Mouse (Mus musculus): ENCODE measurements around the gene Rcc2.

Gene Rcc2

DNA sequence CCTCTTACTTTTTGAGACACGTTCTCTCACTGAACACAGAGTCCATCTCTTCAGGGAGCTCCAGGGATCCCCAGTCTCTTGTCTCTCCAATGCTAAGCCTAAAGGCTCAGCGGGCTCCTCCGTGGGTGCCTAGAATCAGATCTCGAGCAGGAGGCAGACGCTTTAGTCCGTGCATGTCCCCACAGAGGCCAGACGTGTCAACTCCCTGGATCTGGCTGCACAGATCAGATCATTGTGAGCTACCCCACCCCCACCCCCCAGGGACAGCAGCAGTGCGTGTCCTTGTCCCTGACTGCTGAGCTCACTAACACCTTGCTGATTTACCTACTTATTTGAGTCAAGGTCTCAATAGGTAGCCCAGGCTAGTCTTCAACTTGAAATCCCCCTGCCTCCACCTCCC, 16.7 kb upstream of the Rcc2 start:
- in situ Hi-C loops (cut with MboI; ENCODE audit: unreplicated experiment in 2 of 2) = loop anchor here in 1 of 2 experiments (10.0 to 25.0 kb wide), 2 partner anchors 271 to 604 kb away; no protein-coding TSS in a partner anchor

DNA sequence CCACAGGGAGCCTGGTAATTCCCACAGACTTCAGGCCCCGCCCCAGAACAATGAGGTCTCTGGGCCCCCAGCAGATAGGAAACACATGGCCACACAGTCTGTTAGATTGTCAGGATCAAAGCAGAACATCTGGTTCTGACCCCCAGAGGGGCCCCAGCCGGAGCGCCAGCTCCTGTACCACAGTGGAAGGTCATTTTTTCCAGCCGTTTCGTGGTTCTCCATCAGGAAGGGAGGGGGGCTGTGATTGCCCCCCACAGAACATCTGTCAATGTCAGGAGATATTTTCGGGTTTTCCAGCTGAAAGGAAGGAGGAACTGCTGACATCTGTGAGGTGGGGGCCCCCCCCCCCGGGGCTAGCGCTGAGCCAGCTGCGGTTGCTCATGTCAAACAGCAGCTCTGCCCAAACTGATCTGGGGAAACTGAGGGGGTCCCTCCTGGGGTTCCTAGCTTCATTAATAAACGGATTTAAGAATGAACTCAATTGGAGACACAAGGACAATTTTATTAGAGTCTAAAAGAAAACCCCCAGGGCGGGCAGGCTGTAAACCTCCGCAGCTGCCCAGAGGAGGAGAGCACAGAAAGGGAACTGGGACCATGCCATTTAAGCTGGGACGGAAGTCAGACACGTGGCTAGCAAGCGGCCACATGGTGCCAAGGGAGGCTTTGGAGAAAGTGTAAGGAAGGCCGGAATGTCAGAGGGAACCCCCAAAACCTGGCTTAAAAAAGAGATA, 16.0 kb upstream of the Rcc2 start:
- in situ Hi-C loops (cut with MboI; ENCODE audit: unreplicated experiment in 2 of 2) = loop anchor here in 1 of 2 experiments (10.0 to 25.0 kb wide), 2 partner anchors 270 to 603 kb away; no protein-coding TSS in a partner anchor

- in situ Hi-C loops (cut with MboI; ENCODE audit: unreplicated experiment in 2 of 2) = loop anchor here in 1 of 2 experiments (10.0 to 25.0 kb wide), 2 partner anchors 270 to 602 kb away; no protein-coding TSS in a partner anchor
Measured at GRCm38 (mm10) chr4:140684881-140685303, 15.4 kb upstream of the Rcc2 start.

DNA sequence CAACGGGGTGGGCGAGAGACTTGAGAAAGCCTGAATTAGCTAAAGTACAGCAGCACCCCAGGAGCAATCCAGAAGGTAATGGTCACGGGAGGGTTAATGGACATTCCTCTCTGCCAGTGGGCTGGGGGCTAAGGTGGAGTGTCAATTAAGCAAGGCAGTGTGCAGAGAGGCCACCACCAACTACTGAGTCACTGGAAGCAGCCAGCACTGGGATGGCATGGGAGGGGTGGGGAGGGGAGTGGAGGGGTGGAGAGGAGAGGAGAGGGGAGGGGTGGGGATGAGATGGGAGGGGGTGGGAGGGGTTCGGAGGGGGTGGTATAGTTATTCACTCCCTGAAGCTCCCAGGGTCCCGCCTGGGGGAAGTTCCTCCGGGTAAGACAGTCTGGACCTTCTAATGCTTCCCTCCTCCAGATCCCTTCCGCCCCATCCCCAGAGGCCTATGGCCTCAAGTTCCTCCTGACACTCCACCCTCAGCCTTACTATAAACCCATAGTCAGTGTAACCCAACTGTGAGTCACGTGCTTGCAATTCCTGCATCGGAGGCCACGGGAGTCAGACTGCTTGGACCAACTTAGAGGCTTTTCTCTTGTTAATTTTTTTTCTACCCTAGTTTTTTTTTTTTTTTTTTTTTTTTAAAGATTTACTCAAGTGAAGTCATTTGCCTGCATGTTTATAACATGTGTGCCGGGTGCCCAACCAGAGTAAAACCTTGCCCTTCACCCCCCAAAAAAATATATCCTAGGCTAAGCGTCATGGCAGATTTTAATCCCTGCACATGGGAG, 12.1 kb upstream of the Rcc2 start:
- in situ Hi-C loops (cut with MboI; ENCODE audit: unreplicated experiment in 2 of 2) = loop anchor here in 1 of 2 experiments (10.0 to 25.0 kb wide), 2 partner anchors 267 to 599 kb away; no protein-coding TSS in a partner anchor

DNA sequence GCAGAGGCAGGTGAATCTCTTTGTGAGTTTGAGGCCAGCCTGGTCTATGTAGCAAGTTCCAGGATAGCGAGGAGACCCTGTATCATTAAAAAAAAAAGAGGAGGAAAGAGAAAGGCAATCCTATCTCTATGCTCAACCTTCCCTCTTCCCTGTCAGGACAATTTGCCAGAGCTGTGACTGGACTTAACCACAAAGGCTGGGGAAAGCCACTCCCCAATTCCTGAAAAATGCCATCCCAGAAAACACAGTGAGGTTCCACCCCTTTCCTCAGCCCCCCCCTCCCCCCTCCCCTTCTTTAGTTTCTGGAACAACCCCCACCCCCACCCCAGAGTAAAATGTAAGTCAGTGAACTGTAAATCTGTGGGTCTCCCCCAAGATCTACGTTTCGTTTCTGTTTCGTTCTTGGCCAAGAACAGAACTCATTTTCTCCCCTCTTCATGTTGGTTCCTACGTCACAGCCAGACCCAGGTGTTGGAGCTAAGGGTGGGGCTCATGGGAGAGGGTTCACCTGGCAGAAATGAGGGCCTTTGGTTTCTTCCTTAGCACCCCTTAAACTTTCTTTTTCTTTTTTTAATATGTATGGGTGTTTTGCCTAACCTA, 11.4 kb upstream of the Rcc2 start:
- in situ Hi-C loops (cut with MboI; ENCODE audit: unreplicated experiment in 2 of 2) = loop anchor here in 1 of 2 experiments (10.0 to 25.0 kb wide), 2 partner anchors 266 to 598 kb away; no protein-coding TSS in a partner anchor

GRCm38 (mm10) chr4:140689873-140690655, 10.3 kb upstream of the Rcc2 start:
- in situ Hi-C loops (cut with MboI; ENCODE audit: unreplicated experiment in 2 of 2) = loop anchor here in 1 of 2 experiments (10.0 to 25.0 kb wide), 3 partner anchors 265 to 1105 kb away; partner anchors contain the start of genes Casp9 and Dnajc16

DNA sequence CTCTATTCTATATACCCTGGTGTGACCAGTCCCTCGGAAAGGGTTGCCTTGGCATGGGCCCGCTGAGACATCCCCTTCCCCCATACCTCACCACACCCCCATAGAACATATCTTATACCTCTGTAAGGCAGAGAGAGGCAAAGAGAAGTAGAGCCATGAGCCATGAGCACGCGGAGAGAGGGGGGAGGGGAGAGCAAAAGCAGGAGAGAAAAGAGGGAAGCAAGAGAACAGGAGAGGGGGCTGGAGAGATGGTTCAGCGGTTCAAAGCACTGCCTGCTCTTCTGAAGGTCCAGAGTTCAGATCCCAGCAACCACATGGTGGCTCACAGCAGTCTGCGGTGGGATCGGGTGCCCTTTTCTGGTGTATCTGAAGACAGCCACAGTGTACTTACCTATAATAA, 8.9 kb upstream of the Rcc2 start:
- in situ Hi-C loops (cut with MboI; ENCODE audit: unreplicated experiment in 2 of 2) = loop anchor here in 1 of 2 experiments (10.0 to 25.0 kb wide), 2 partner anchors 596 to 1103 kb away; partner anchors contain the start of genes Casp9 and Dnajc16

DNA sequence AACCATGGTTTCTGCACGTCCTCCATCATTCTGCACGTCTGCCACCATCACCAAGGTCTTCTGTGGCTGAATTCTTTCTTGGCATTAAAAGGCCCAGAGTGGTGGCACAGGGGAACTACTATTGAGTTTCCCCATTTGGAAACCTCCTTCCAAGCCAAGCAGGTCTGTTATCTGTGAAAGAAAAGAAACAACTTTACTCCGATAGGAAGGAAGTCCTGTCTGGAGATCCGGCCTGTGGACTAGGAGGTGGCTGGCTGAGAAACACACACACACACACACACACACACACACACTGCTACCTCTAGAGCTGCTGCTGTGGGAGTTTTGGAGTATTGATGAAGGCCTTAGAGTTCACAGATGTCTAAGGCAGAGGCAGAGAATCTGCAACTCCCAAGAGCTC, 6.8 kb upstream of the Rcc2 start:
- in situ Hi-C loops (cut with MboI; ENCODE audit: unreplicated experiment in 2 of 2) = loop anchor here in 1 of 2 experiments (10.0 to 25.0 kb wide), 2 partner anchors 594 to 1101 kb away; partner anchors contain the start of genes Casp9 and Dnajc16

DNA sequence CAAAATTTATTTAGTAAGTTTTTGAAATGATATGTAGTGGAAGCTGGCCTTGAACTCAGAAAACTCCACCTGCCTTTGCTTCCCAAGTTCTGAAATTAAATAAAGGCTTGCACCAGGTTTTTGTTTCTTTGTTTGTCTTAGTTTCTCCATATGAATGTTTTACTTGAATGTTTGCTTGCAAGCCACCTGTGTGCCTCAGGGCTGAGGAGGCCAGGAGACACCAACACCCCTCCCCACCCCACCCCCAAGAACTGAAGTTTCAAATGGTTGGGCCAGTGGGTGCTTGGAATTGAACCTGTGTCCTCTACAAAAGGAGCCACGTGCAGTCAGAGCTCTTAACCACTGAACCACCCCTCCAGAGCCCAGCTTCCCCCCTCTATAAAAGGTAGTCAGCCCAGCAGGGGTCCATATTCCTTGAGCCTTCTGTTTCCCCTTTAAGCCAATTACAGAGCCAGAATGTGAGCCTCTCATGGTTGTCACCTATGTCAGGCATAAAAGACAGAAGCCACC, 5.7 kb upstream of the Rcc2 start:
- in situ Hi-C loops (cut with MboI; ENCODE audit: unreplicated experiment in 2 of 2) = loop anchor here in 1 of 2 experiments (10.0 to 25.0 kb wide), 2 partner anchors 593 to 1100 kb away; partner anchors contain the start of genes Casp9 and Dnajc16

DNA sequence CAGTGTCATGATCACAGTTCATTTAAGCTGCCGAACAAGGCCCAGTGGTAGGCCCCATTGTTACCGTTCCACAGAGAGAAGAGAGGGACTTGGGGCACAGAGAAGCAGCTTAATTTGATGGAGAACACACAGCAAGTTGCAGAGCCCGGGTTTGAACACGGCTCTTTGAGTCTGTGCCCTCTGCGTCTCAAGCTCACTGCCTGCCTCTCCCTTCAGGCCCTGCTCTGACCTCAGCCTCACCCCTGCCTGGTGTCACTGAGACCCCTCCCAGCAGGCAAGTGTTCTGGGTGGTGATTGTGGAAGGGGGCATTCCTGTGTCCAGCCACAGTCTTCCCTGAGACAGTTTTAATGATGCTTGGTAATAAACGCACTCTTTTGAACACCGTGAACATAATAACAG, 5.2 kb upstream of the Rcc2 start:
- in situ Hi-C loops (cut with MboI; ENCODE audit: unreplicated experiment in 2 of 2) = loop anchor here in 1 of 2 experiments (10.0 to 25.0 kb wide), 2 partner anchors 592 to 1100 kb away; partner anchors contain the start of genes Casp9 and Dnajc16

- in situ Hi-C loops (cut with MboI; ENCODE audit: unreplicated experiment in 2 of 2) = loop anchor here in 1 of 2 experiments (10.0 to 25.0 kb wide), 2 partner anchors 591 to 1099 kb away; partner anchors contain the start of genes Casp9 and Dnajc16
Measured at GRCm38 (mm10) chr4:140695675-140696585, 4.4 kb upstream of the Rcc2 start.

DNA sequence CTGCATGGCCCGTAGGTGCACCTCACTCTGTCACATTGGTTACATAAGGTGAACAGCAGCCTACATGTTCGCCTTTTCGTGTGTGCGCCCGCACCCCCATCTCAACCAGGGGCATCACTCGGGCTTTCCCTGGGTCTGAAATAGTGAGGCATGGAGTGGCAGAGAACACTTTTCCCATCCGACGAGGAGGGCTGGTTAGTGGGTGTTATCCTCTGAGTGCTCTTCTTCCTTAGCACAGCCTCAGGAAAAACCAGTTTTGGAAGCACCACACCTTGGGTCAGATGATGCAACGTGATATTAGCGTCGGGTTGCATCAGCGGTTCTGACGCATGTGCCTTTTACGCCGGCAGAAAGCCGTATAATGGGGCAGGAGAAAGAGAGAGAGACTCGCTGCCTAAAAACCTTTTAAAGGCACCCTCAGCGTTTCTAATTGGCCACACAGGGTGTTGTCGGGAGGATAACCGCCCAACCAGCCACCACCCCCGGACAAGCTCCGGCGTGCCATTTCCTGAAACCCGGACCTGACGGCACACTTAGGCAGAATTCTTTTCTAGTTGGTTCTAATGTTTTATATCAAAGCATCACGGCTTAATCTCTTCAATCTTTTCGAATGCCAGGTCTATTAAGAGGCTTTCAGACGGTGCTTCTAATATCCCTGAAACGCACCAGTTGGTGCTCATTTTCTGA, 757 bp upstream of the Rcc2 start:
- in situ Hi-C loops (cut with MboI; ENCODE audit: unreplicated experiment in 2 of 2) = loop anchor here (5.0 to 25.0 kb wide), 6 partner anchors 205 to 1095 kb away; partner anchors contain the start of genes Casp9 (in 1 of the 2), Crocc (in 1 of the 2), Dnajc16 (in 1 of the 2) and Padi2 (in 1 of the 2)

GRCm38 (mm10) chr4:140701049-140701715, 841 bp downstream of the Rcc2 start:
- in situ Hi-C loops (cut with MboI; ENCODE audit: unreplicated experiment in 2 of 2) = loop anchor here (5.0 to 10.0 kb wide), 4 partner anchors 204 to 844 kb away; partner anchors contain the start of genes Crocc (in 1 of the 2) and Padi2 (in 1 of the 2)

DNA sequence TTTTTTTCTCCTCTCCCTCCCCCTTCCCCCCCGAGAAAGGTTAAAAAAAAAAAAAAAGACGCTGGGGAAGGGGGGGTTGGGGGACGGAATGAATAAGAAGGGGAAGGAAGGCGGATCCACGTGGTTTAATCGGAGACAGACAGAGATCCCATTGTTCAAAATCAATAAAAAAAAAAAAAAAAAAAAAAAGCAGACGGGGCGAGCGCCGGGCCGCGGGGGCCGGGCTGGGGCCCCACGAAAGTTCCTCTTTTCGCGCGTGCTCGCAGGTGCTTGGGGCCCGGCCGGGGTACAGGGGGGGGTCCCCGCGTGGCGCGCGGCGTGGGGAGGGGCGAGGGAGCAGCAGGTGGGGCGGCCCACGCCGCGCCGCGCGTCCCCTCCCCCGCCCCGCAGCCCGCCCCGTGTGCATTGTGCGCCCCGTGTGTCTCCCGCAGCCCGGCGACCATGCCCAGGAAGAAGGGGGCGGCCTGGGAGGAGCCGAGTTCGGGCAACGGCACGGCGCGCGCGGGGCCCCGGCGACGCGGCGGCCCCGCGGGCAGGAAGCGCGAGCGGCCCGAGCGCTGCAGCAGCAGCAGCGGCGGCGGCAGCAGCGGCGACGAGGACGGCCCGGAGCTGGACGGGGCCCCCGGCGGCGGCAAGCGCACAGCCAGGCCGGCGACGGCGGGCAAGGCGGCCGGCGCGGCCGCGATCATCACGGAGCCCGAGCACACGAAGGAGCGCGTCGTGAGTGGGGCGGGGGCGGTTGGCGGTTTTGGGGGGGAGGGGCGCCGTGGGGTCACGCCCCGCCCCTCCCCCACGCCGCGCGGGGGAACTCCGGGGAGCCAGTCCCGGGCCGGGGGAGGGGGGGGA, 1.6 kb downstream of the Rcc2 start:
- in situ Hi-C loops (cut with MboI; ENCODE audit: unreplicated experiment in 2 of 2) = loop anchor here (5.0 to 10.0 kb wide), 4 partner anchors 203 to 843 kb away; partner anchors contain the start of genes Crocc (in 1 of the 2) and Padi2 (in 1 of the 2)

- in situ Hi-C loops (cut with MboI; ENCODE audit: unreplicated experiment in 2 of 2) = loop anchor here (5.0 to 10.0 kb wide), 4 partner anchors 202 to 842 kb away; partner anchors contain the start of genes Crocc (in 1 of the 2) and Padi2 (in 1 of the 2)
Measured at GRCm38 (mm10) chr4:140702611-140703327, 2.4 kb downstream of the Rcc2 start.
